Mouse (Mus musculus): ENCODE measurements around the gene Thsd4.

DNA sequence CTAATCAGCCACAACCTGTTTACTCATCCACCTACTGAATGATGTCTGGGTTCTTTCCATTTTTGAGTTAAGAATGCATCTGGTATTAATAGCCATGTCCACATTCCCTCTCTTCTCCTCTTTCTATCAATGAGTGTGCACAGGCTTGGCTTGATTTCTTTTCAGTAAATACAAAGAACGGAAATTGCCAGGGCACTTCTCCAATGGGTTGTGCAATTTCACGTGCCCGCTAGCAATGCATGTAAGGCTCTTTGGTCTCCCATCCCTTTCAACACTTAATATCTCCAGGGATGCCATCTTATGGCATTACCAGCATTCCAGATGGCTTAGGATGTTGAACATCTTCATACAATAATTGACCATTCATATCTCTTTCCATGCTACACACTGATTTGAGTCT, 345.5 kb downstream of the Thsd4 start:
- TF ChIP-seq GATA1 (IDR thresholded peaks at IDR 0.05; ENCODE audit: borderline replicate concordance, low read length) = no peak
- TF ChIP-seq FLI1 (IDR thresholded peaks at IDR 0.05; ENCODE audit: low read length) = no peak
